Mouse (Mus musculus): ENCODE data around the gene Gm14399. TPM values are rescaled to one million over a fixed set of nuclear protein-coding genes. Genes with fewer than 3 reads are reported as not detected.

The Gm14399 gene
- 1 to 10 TPM; 3.1 to 4.2 TPM for total RNA-seq (2023)

DNA sequence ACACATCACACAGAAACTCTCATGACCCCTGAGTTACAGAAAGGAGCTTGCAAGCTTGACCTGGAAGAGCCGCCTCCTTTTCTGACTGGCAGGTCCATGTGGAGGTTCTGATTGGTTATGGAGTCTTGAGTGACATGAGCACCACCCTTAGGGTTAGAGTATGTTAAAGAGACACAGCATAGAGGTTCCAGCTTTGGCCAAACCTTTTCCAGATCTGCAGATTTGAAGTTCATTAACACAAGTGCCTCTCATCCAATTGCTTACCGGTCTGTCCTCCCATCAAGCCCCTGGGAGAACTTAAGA is at the start of gene Gm14399:
TSS of gene Gm14399 (minus strand) at position 20 of the 303 bp plus-strand sequence.

DNA sequence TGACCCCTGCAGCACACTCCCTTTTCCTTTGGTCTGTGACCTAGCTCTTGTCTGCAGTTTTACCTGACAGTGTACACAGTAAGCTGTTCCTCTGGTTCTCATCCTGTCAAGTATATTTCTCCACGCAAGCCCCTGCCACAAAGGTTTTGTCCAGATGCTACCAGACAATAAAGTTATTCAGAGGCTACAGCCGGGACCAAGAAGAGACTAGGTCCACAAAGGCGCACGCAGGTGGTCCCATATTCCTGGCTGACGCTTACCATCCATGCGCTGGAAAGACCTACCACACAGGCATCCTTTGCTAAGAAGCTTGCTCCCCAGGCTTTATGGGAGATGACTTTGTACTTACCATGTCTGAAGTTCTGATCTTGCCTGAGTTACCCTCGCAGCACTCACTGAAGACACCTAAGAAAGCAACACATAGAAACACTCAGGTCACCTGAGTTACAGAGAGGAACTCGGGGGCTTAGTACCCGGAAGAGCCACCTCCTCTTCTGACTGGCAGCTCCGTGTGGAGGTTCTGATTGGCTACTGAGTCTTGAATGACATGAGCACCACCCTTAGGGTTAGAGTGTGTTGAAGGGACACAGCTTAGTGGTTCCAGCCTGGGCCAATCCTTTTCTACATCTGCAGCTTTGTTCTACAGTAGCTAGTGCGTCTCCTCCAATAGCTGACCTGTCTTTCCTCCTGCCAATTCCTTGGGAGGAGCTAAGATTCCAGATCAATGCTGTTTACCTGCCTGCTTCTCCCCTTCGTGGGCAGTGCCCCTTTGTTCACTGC is 33.8 kb upstream of the Gm14399 start, which contains the start of gene Gm14443:
TSS of gene Gm14443 (minus strand) at position 471 of the 780 bp plus-strand sequence.

Other genes starting within 250 kb of the Gm14399 start
- gene Gm14444, start 131.8 kb downstream of the Gm14399 start, total RNA-seq (2023): not detected
- gene Gm14393, start 74.2 kb downstream of the Gm14399 start, total RNA-seq (2023): not detected
- gene Gm14443, start 33.9 kb upstream of the Gm14399 start, total RNA-seq (2023): under 1 TPM in 1 of 2 experiments, not detected in 1; 0.36 TPM
- gene Gm14391, start 64.9 kb upstream of the Gm14399 start, total RNA-seq (2023): 10 to 100 TPM; 10.2 to 11.3 TPM
- gene Gm14440, start 133.1 kb upstream of the Gm14399 start, total RNA-seq (2023): 1 to 10 TPM in 1 of 2 experiments, not detected in 1; 2.5 TPM
- 1 to 10 TPM; 6.3 to 6.5 TPM for gene Gm4631, start 196.2 kb upstream of the Gm14399 start, total RNA-seq (2023)
- under 1 TPM in 1 of 2 experiments, not detected in 1; 0.86 TPM for gene Zfp968, start 230.4 kb upstream of the Gm14399 start, total RNA-seq (2023)